Mouse (Mus musculus): ENCODE results near the gene Foxr2. TPM values are rescaled to one million over a fixed set of nuclear protein-coding genes. Genes with fewer than 3 reads are reported as not detected.

The Foxr2 gene
- polyA plus RNA-seq, 1 experiment: not detected

DNA sequence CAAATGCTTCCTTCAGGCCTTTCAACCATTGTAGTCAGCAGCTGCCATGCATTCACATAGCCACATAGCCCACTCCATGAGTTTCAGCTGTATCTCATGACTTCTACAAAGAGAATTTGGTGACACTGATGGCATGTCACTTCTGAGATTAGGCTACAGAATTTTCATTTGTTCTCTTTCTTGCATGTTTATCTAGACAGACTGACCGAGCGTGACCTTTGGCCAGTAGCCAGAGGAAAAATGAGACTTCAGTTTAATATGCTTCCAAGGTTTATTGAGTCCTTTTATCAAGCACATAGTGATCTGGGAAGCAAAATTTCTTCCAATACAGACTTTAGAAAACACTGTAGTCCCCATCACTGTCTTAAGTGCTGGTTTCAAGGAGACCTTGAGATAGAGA, 63.6 kb downstream of the Foxr2 start:
- H3K27me3 ChIP-seq (ENCODE audit: control insufficient read depth, insufficient read depth, low read length): no peaks in the 10 kb centered on the region
- 18% methylated on average over 2 of the region's 2 CpGs for WGBS
- H3K4me1 ChIP-seq (ENCODE audit: control insufficient read depth, insufficient read depth, insufficient read length, low read length): no peaks in the 10 kb centered on the region
- H3K36me3 ChIP-seq (ENCODE audit: control insufficient read depth, insufficient read depth, low read length): no peaks in the 10 kb centered on the region
- TF ChIP-seq CTCF (IDR thresholded peaks at IDR 0.05; ENCODE audit: extremely low read depth, insufficient read length, insufficient replicate concordance, low read depth, low read length) (no peak), POLR2A (IDR thresholded peaks at IDR 0.05; ENCODE audit: low read depth, low read length) (no peak)
- H3K4me3 ChIP-seq (ENCODE audit: low read depth, low read length): no peak overlapping the region
- no peak overlapping the region for H3K27ac ChIP-seq (ENCODE audit: insufficient read depth, low read depth, low read length)

Other genes with a start within 250 kb of the Foxr2 start
- not detected in 2 replicates for gene Usp51, start 112.3 kb upstream of the Foxr2 start, polyA plus RNA-seq (2012; rRNA removed)
- gene Mageh1, start 81.2 kb upstream of the Foxr2 start, polyA plus RNA-seq (2012; rRNA removed): 0.62 and 1.1 TPM in 2 replicates
- gene Rragb, start 21.2 kb downstream of the Foxr2 start, polyA plus RNA-seq (2012; rRNA removed): 0.18 and 0.20 TPM in 2 replicates
- gene Klf8, start 118.7 kb downstream of the Foxr2 start, polyA plus RNA-seq (2012; rRNA removed): 0.09 and 0.20 TPM in 2 replicates

Measured in small intestine, adult 2 months (tissue).